Mouse (Mus musculus) forebrain, embryonic 14.5 days (tissue): ENCODE results near the gene Polh. TPM values are rescaled to one million over a fixed set of nuclear protein-coding genes. Genes with fewer than 3 reads are reported as not detected.

Experiments used
- ATAC-seq: fragments of 200-750 bp; cut with Nextera tagmentation; 2 replicates; pipeline ENCODE4 v1.8.0; 2017; ENCODE audit warnings: mild to moderate bottlenecking, moderate library complexity
- DNase-seq: peaks from one replicate; pipeline ENCODE4 v3.0.0-alpha.2; 2015; ENCODE audit warnings: low spot score
- H3K27ac ChIP-seq: fragments of 300-500 bp; sonication (generic); 2 replicates; pipeline ENCODE4 v1.5.1; 2014; ENCODE audit warnings: low read depth, mild to moderate bottlenecking, control low read depth, low read length, moderate library complexity
- H3K27me3 ChIP-seq: fragments of 300-500 bp; sonication (generic); replicated peaks from 2 replicates; pipeline ENCODE4 v1.6.1; 2014; ENCODE audit warnings: low read length, control low read depth, mixed read lengths; ENCODE audit not compliant: control insufficient read depth, insufficient read depth
- H3K36me3 ChIP-seq: fragments of 300-500 bp; sonication (generic); 2 replicates; pipeline ENCODE4 v1.6.1; 2014; ENCODE audit warnings: low read length, control low read depth; ENCODE audit not compliant: control insufficient read depth, insufficient read depth
- H3K4me1 ChIP-seq: fragments of 300-500 bp; sonication (generic); 2 replicates; pipeline ENCODE4 v1.6.1; 2014; ENCODE audit warnings: antibody characterized with exemption, low read length, control low read depth; ENCODE audit not compliant: control insufficient read depth, insufficient read depth
- H3K4me2 ChIP-seq: fragments of 300-500 bp; sonication (generic); 2 replicates; pipeline ENCODE4 v1.6.1; 2014; ENCODE audit warnings: mild to moderate bottlenecking, control low read depth, low read length
- H3K4me3 ChIP-seq: fragments of 300-500 bp; sonication (generic); 2 replicates; pipeline ENCODE4 v1.5.1; 2014; ENCODE audit warnings: low read depth, low read length, control low read depth
- H3K9ac ChIP-seq: fragments of 300-500 bp; sonication (generic); 2 replicates; pipeline ENCODE4 v1.6.1; 2014; ENCODE audit warnings: mild to moderate bottlenecking, low read length, control low read depth, moderate library complexity
- H3K9me3 ChIP-seq: fragments of 300-500 bp; sonication (generic); replicated peaks from 2 replicates; pipeline ENCODE4 v1.6.1; 2016; ENCODE audit warnings: low read length, control low read depth, mixed read lengths; ENCODE audit not compliant: control insufficient read depth
- WGBS: fragments of 180-500 bp; shearing (Covaris S2); extraction: QIAGEN DNeasy Blood & Tissue Kit; methylation state at CpG from one replicate; pipeline ENCODE4 v1.1.7; 2014; 5-methylcytosine and 5-hydroxymethylcytosine counted together
- polyA plus RNA-seq: library from polyadenylated mRNA; unstranded; fragments of >200 nt; fragmentation: Nextera tagmentation; extraction: Ambion mirVana; gene quantifications from 2 replicates; pipeline ENCODE4 v1.2.1, GENCODE M21; 2014

Gene Polh
- polyA plus RNA-seq, 1 experiment from 2014 or later = 4.5 TPM

- DNase-seq (no peak), ATAC-seq (no peak)
- Histone ChIP-seq H3K9me3 (no peaks in the 10 kb centered on the region), H3K36me3 (peaks cover 34% of the 10 kb centered on the region), H3K9ac (peak overlapping the region; percentile 82), H3K4me3 (peak overlapping the region; percentile 82), H3K27me3 (no peaks in the 10 kb centered on the region), H3K4me2 (peak overlapping the region; percentile 83), H3K27ac (no peak overlapping the region), H3K4me1 (peaks cover 14% of the 10 kb centered on the region)
- 54% methylated on average over 6 of the region's 6 CpGs for WGBS
These were observed 1.3 kb downstream of the Polh start for GRCm38 (mm10) chr17:46201151-46201550.

DNA sequence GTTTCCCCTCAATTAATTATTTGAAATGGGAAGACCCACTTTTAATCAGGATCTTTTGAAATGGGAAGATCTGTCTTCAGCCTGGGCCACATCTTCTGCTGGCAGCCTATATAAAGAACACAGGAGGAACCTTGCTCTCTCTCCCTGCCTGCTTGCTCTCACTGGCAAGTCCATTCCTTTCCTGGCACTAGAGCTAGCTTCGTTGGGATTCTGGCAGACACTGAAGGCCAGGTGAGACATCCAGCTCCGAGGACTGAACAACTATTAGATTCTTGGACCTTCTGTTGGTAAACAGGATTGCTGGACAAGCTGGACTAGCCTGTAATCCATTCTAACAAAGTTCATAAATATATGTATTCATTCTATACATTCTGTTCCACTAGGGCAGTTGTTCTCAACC lies 13.6 kb downstream of the Polh start:
- Histone ChIP-seq H3K27me3 (no peaks in the 10 kb centered on the region), H3K4me3 (no peak overlapping the region), H3K4me2 (no peak overlapping the region), H3K9ac (no peak overlapping the region), H3K9me3 (no peaks in the 10 kb centered on the region), H3K4me1 (no peaks in the 10 kb centered on the region), H3K27ac (no peak overlapping the region), H3K36me3 (peaks cover 89% of the 10 kb centered on the region)
- 95% methylated on average over 2 of the region's 2 CpGs for WGBS
- DNase-seq = no peak
- ATAC-seq = no peak

GRCm38 (mm10) chr17:46182273-46182672 lies 20.2 kb downstream of the Polh start:
- Histone ChIP-seq H3K4me1 (no peaks in the 10 kb centered on the region), H3K27ac (no peak overlapping the region), H3K4me3 (no peak overlapping the region), H3K36me3 (peaks cover 95% of the 10 kb centered on the region), H3K9ac (no peak overlapping the region), H3K9me3 (no peaks in the 10 kb centered on the region), H3K27me3 (no peaks in the 10 kb centered on the region), H3K4me2 (no peak overlapping the region)
- 91% methylated on average over 4 of the region's 4 CpGs for WGBS
- ATAC-seq = no peak
- DNase-seq = no peak

DNA sequence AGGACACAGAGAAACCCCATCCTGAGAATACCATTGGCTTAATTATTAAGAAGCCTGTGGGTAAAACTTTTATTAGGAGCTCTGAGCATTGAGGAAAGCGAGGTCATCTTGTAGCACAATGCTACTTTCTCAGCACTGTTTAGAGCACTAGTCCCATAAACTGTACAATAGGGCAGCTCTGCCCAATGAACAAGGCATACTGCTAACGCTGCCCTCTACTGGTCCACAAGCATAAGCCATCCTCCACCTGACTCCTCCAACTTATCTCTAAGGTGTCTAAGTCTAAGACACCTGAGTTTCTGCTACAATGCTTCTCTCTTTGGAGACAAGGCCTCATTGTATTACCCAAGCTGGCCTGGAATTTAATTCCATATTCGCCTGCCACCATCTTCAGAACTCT lies 31.9 kb downstream of the Polh start:
- Histone ChIP-seq H3K9ac (no peak overlapping the region), H3K27me3 (no peaks in the 10 kb centered on the region), H3K4me2 (no peak overlapping the region), H3K9me3 (no peaks in the 10 kb centered on the region), H3K27ac (no peak overlapping the region), H3K36me3 (peaks cover 87% of the 10 kb centered on the region), H3K4me1 (no peaks in the 10 kb centered on the region), H3K4me3 (no peak overlapping the region)
- ATAC-seq = peak; percentile 54; the same call in 1 of the 2 replicates
- peak; percentile 55 for DNase-seq
- WGBS = 66% methylated on average over 3 of the region's 3 CpGs

DNA sequence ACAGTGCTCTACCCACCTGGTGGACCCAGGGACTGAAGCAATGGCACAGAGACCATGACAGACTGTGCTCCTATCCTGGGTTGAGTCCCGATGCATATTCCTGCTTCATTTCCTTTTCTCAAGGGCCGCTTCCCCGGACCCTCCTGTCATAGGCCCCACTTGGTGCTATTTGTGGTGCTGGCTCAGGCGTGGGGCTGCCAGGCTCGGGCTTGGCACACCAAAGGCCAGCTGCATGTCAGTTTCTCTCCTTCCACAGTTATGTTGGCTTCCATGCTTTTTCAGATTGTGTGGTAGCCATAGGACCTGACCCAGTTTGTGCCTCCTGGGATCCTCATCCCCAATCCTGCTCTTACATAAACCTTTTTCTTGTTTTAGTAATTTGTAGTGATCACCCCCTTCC lies 33.7 kb downstream of the Polh start:
- Histone ChIP-seq H3K27me3 (no peaks in the 10 kb centered on the region), H3K9ac (no peak overlapping the region), H3K4me1 (no peaks in the 10 kb centered on the region), H3K4me2 (no peak overlapping the region), H3K9me3 (no peaks in the 10 kb centered on the region), H3K36me3 (peaks cover 92% of the 10 kb centered on the region), H3K27ac (no peak overlapping the region), H3K4me3 (no peak overlapping the region)
- WGBS = 87% methylated on average over 5 of the region's 5 CpGs
- DNase-seq = no peak
- no peak for ATAC-seq

DNA sequence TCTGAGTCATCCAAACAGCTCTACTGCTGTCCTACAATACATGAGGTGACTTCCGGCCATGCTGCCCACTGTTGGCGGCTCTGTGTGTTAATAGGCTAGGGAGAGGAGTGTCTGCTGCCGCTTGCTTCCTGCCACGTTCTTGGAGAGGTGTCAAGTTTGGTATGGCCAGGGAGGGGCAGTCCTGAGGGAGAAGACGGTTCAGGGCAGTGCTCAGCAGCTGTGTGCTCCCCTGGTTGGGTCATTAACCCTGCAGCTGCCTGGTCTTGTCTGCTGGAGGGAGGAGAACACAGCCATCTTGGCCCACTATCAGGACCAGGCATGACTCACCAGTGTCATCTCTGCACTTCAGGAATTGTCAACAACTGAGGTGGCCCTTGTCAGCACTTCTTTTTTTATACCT lies 34.1 kb downstream of the Polh start:
- ATAC-seq (no peak), DNase-seq (no peak)
- Histone ChIP-seq H3K9me3 (no peaks in the 10 kb centered on the region), H3K27me3 (no peaks in the 10 kb centered on the region), H3K9ac (no peak overlapping the region), H3K36me3 (peaks cover 94% of the 10 kb centered on the region), H3K4me1 (no peaks in the 10 kb centered on the region), H3K27ac (no peak overlapping the region), H3K4me3 (no peak overlapping the region), H3K4me2 (no peak overlapping the region)
- 53% methylated on average over 5 of the region's 5 CpGs for WGBS

DNA sequence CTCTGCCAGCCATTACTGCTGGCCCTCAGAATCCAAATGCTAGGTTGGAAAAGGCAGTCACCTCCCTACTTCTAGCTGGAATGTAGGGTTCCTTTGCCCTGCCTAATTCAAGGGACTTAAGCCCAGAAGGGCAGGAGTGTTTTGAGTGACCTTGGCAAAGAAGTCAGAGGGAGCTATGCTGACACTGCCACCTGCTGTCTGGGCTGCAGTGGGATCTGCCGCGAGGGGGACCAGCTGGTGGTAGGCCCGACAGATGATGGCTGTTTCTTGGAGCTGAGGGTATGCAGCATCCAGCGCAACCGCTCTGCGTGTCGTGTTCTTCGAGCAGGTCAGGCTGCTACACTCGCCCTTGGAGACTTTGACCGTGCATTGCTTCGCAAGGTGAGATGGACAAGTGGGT lies 35.4 kb downstream of the Polh start:
- Histone ChIP-seq H3K27me3 (no peaks in the 10 kb centered on the region), H3K27ac (no peak overlapping the region), H3K4me2 (no peak overlapping the region), H3K9ac (no peak overlapping the region), H3K9me3 (no peaks in the 10 kb centered on the region), H3K36me3 (peaks cover 83% of the 10 kb centered on the region), H3K4me3 (no peak overlapping the region), H3K4me1 (peaks cover 11% of the 10 kb centered on the region; the same call in 1 of the 2 replicates)
- DNase-seq = no peak
- WGBS = 86% methylated on average over 11 of the region's 11 CpGs
- ATAC-seq = no peak

GRCm38 (mm10) chr17:46166270-46166669 lies 36.2 kb downstream of the Polh start:
- Histone ChIP-seq H3K27me3 (no peaks in the 10 kb centered on the region), H3K4me1 (peaks cover 15% of the 10 kb centered on the region; the same call in 1 of the 2 replicates), H3K36me3 (peaks cover 77% of the 10 kb centered on the region), H3K27ac (no peak overlapping the region), H3K9me3 (no peaks in the 10 kb centered on the region), H3K4me3 (no peak overlapping the region), H3K9ac (no peak overlapping the region), H3K4me2 (no peak overlapping the region)
- DNase-seq = no peak
- 83% methylated on average over 5 of the region's 5 CpGs for WGBS
- ATAC-seq = no peak

DNA sequence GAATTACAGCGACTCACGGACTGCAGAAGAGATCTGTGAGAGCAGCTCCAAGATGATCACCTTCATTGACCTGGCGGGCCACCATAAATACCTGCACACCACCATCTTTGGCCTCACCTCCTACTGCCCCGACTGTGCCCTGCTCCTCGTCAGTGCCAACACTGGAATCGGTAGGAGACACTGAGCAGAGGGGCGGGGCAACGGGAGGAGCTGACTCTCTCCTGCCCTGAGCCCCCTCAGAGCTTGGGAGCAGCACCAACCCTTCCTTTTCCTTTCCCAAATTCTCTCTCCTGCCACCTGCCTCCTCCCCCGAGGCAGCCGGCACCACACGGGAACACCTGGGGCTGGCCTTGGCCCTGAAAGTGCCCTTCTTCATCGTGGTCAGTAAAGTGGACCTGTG lies 37.0 kb downstream of the Polh start:
- H3K9ac ChIP-seq = no peak overlapping the region
- H3K9me3 ChIP-seq = no peaks in the 10 kb centered on the region
- H3K4me3 ChIP-seq = no peak overlapping the region
- 88% methylated on average over 12 of the region's 12 CpGs for WGBS
- H3K4me2 ChIP-seq = no peak overlapping the region
- ATAC-seq (no peak), DNase-seq (no peak)
- H3K4me1 ChIP-seq = peaks cover 15% of the 10 kb centered on the region; the same call in 1 of the 2 replicates
- no peaks in the 10 kb centered on the region for H3K27me3 ChIP-seq
- H3K27ac ChIP-seq = no peak overlapping the region
- H3K36me3 ChIP-seq = peaks cover 69% of the 10 kb centered on the region
